Comparison of ENCODE assay signal across 9 mouse cellular contexts in the genomic region with DNA sequence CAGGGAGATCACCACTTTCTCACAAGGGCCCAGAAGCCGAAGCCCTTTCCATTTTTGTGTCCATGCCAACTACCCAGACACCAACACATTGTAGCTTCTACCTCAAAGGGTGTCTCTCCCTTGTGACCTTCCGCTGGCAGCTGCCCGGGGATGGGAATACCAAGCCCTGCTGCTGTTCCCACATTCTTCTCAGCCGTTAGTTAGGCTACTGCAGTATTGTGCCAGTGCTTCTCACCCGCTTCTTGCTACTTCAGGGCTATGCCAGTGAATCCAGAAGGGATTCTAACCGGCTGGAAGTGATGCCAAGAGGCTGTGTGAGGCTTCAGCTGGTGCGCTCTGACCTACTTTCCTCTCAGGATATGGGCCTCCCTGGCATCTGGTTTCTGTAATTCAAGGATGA.
A peak's percentile ranks its signal among the peaks of the same experiment; 100 is the strongest.
DNase-seq lines count a peak whose midpoint lies in the region; ATAC-seq lines count a peak whose summit lies in the region.
"Had no signal": no experiment of that assay in that cellular context is flagged by ENCODE, and none has a peak within 500 bp of the region (broad histone marks: within the 10 kb centered on the region; RNA-seq: fewer than 3 reads in every experiment).

No protein-coding gene starts in this region.

- DNase-seq in adrenal gland, postnatal 10 days = peak; percentile 49
- DNase-seq in adrenal gland, postnatal 4 days (ENCODE audit: low spot score in 2 of 2) = no peak
- no peak for DNase-seq in neural tube, embryonic 10.5 days (ENCODE audit: extremely low spot score, low spot score)
- DNase-seq in left cerebral cortex, adult 18-20 months (ENCODE audit: low spot score in 2 of 2) = peak; percentile 56 to 61
- no peak for DNase-seq in spleen, postnatal 4 days (ENCODE audit: low spot score in 2 of 2)
- no peak for DNase-seq in spleen, postnatal 10 days (ENCODE audit: low spot score in 2 of 2)

- H3K27me3 ChIP-seq in neural tube, embryonic 14.5 days (ENCODE audit: control insufficient read depth, insufficient read depth, low read length) = no peaks in the 10 kb centered on the region

- H3K27ac ChIP-seq in neural tube, embryonic 14.5 days (ENCODE audit: low read depth, low read length) = 0 out of 2 replicates have a peak overlapping the region, but pooled peaks have one; percentile 5
- H3K27ac ChIP-seq: macrophage had no signal

- 0 out of 2 replicates have a peak, but pooled peaks cover 6% of the 10 kb centered on the region for H3K4me1 ChIP-seq in neural tube, embryonic 14.5 days (ENCODE audit: control insufficient read depth, insufficient read depth, low read length)

- no peaks in the 10 kb centered on the region for H3K36me3 ChIP-seq in neural tube, embryonic 14.5 days (ENCODE audit: control insufficient read depth, insufficient read depth, low read length)

- no peak overlapping the region for H3K9ac ChIP-seq in neural tube, embryonic 14.5 days (replicated peaks; ENCODE audit: low read depth, low read length)

- H3K9me3 ChIP-seq in neural tube, embryonic 14.5 days (ENCODE audit: control insufficient read depth, low read length) = no peaks in the 10 kb centered on the region

- WGBS in neural tube, embryonic 14.5 days = 80% methylated on average over 7 of the region's 7 CpGs

- no peak overlapping the region for H3K4me2 ChIP-seq in neural tube, embryonic 14.5 days (ENCODE audit: low read depth, low read length)

- ATAC-seq in neural tube, embryonic 14.5 days (ENCODE audit: low read depth) = no peak
- no peak for ATAC-seq in megakaryocyte progenitor cell, adult 5-6 weeks (replicated peaks; ENCODE audit: poor library complexity)

- H3K4me3 ChIP-seq in neural tube, embryonic 14.5 days (ENCODE audit: low read depth, low read length) = no peak overlapping the region

Comparison
In these comparisons a context has a peak if more than half of its experiments do, and no peak if none do; other contexts are left out.
1. DNase-seq: peak in adrenal gland, postnatal 10 days (single experiment) and left cerebral cortex, adult 18-20 months (2 of 2); none in adrenal gland, postnatal 4 days (0 of 2), neural tube, embryonic 10.5 days (single experiment), spleen, postnatal 4 days (0 of 2) and spleen, postnatal 10 days (0 of 2).